Mouse (Mus musculus): ENCODE results near the gene Osbpl9.

GRCm38 (mm10) chr4:109116938-109117337, 85.1 kb downstream of the Osbpl9 start:
- TF ChIP-seq CTCF (IDR thresholded peaks at IDR 0.05): no peak
- TF ChIP-seq POLR2A (IDR thresholded peaks at IDR 0.05; ENCODE audit: insufficient read depth, low read depth, low read length): no peak
- no peak for TF ChIP-seq EP300 (IDR thresholded peaks at IDR 0.05; ENCODE audit: insufficient read depth, low read depth, low read length)
